Mouse (Mus musculus): ENCODE data around the gene Sit1. TPM values are rescaled to one million over a fixed set of nuclear protein-coding genes. Genes with fewer than 3 reads are reported as not detected.

The Sit1 gene
- polyA plus RNA-seq, 1 experiment from 2014 or later, result not detected

GRCm38 (mm10) chr4:43454041-43454836 is 29.3 kb downstream of the Sit1 start, which contains the start of gene Cd72:
Gene Cd72, minus strand, starts transcription at chr4:43454628.
- Histone ChIP-seq H3K36me3 (replicated peaks) (no peaks in the 10 kb centered on the region), H3K4me3 (peak within 1 kb of the TSS; percentile 5; the same call in 1 of the 2 replicates), H3K9me3 (no peaks in the 10 kb centered on the region), H3K9ac (no peak within 1 kb of the TSS), H3K27ac (no peak within 1 kb of the TSS), H3K4me2 (peak within 1 kb of the TSS; percentile 33), H3K27me3 (replicated peaks) (peaks cover 21% of the 10 kb centered on the region), H3K4me1 (peaks cover 10% of the 10 kb centered on the region)
- WGBS, result 34% methylated on average over 20 of the region's 20 CpGs
- 0 out of 2 replicates have a peak, but pooled peaks have one; percentile 24 for ATAC-seq (replicated peaks)

GRCm38 (mm10) chr4:43453413-43453812 is 30.1 kb downstream of the Sit1 start:
- Histone ChIP-seq H3K36me3 (replicated peaks) (no peaks in the 10 kb centered on the region), H3K4me3 (peak overlapping the region; percentile 5; the same call in 1 of the 2 replicates), H3K27me3 (replicated peaks) (peaks cover 21% of the 10 kb centered on the region), H3K4me2 (peak overlapping the region; percentile 33), H3K4me1 (peaks cover 10% of the 10 kb centered on the region), H3K9me3 (no peaks in the 10 kb centered on the region), H3K9ac (no peak overlapping the region), H3K27ac (no peak overlapping the region)
- no peak for ATAC-seq (replicated peaks)
- WGBS, result under 1% methylated on average over 17 of the region's 18 CpGs

GRCm38 (mm10) chr4:43452315-43452714 is 31.2 kb downstream of the Sit1 start:
- peaks cover 21% of the 10 kb centered on the region for H3K27me3 ChIP-seq (replicated peaks)
- H3K27ac ChIP-seq, result no peak overlapping the region
- no peak overlapping the region for H3K9ac ChIP-seq
- no peak for ATAC-seq (replicated peaks)
- WGBS, result 60% methylated on average over 11 of the region's 11 CpGs
- peaks cover 10% of the 10 kb centered on the region for H3K4me1 ChIP-seq
- no peaks in the 10 kb centered on the region for H3K9me3 ChIP-seq
- no peak overlapping the region for H3K4me2 ChIP-seq
- H3K36me3 ChIP-seq (replicated peaks), result peaks cover 3% of the 10 kb centered on the region
- no peak overlapping the region for H3K4me3 ChIP-seq

GRCm38 (mm10) chr4:43448554-43448953 is 35.0 kb downstream of the Sit1 start:
- H3K27ac ChIP-seq, result no peak overlapping the region
- H3K36me3 ChIP-seq (replicated peaks), result peaks cover 23% of the 10 kb centered on the region
- ATAC-seq (replicated peaks), result no peak
- no peak overlapping the region for H3K9ac ChIP-seq
- 87% methylated on average over 3 of the region's 3 CpGs for WGBS
- no peak overlapping the region for H3K4me3 ChIP-seq
- H3K4me1 ChIP-seq, result peaks cover 16% of the 10 kb centered on the region
- no peaks in the 10 kb centered on the region for H3K9me3 ChIP-seq
- H3K4me2 ChIP-seq, result no peak overlapping the region
- peaks cover 10% of the 10 kb centered on the region; the same call in 1 of the 2 replicates for H3K27me3 ChIP-seq (replicated peaks)

GRCm38 (mm10) chr4:43447251-43447650 is 36.3 kb downstream of the Sit1 start:
- 89% methylated on average over 13 of the region's 13 CpGs for WGBS
- H3K4me1 ChIP-seq, result peaks cover 12% of the 10 kb centered on the region
- no peaks in the 10 kb centered on the region for H3K9me3 ChIP-seq
- 0 out of 2 replicates have a peak, but pooled peaks cover 2% of the 10 kb centered on the region for H3K27me3 ChIP-seq (replicated peaks)
- peaks cover 23% of the 10 kb centered on the region for H3K36me3 ChIP-seq (replicated peaks)
- no peak overlapping the region for H3K27ac ChIP-seq
- no peak overlapping the region for H3K9ac ChIP-seq
- no peak overlapping the region for H3K4me3 ChIP-seq
- no peak overlapping the region for H3K4me2 ChIP-seq
- ATAC-seq (replicated peaks), result no peak

GRCm38 (mm10) chr4:43443511-43443910 is 40.0 kb downstream of the Sit1 start:
- Histone ChIP-seq H3K4me3 (peak overlapping the region; percentile 73), H3K27ac (peak overlapping the region; percentile 96), H3K4me1 (peaks cover 17% of the 10 kb centered on the region), H3K9me3 (no peaks in the 10 kb centered on the region), H3K9ac (peak overlapping the region; percentile 99), H3K4me2 (peak overlapping the region; percentile 75), H3K27me3 (replicated peaks) (no peaks in the 10 kb centered on the region), H3K36me3 (replicated peaks) (peaks cover 23% of the 10 kb centered on the region)
- WGBS, result under 1% methylated on average over 26 of the region's 28 CpGs
- ATAC-seq (replicated peaks), result no peak

GRCm38 (mm10) chr4:43442456-43443361 is 40.8 kb downstream of the Sit1 start:
- Histone ChIP-seq H3K36me3 (replicated peaks) (peaks cover 23% of the 10 kb centered on the region), H3K4me2 (peak overlapping the region; percentile 75), H3K9ac (peak overlapping the region; percentile 99), H3K9me3 (no peaks in the 10 kb centered on the region), H3K4me1 (peaks cover 17% of the 10 kb centered on the region), H3K27ac (peak overlapping the region; percentile 96), H3K27me3 (replicated peaks) (no peaks in the 10 kb centered on the region), H3K4me3 (peak overlapping the region; percentile 73)
- ATAC-seq (replicated peaks), result peak; percentile 80
- WGBS, result under 1% methylated on average over 82 of the region's 88 CpGs

- no peaks in the 10 kb centered on the region for H3K27me3 ChIP-seq (replicated peaks)
- H3K4me1 ChIP-seq, result peaks cover 17% of the 10 kb centered on the region
- H3K27ac ChIP-seq, result peak overlapping the region; percentile 96
- peaks cover 17% of the 10 kb centered on the region for H3K36me3 ChIP-seq (replicated peaks)
- H3K9me3 ChIP-seq, result no peaks in the 10 kb centered on the region
- under 1% methylated on average over 33 of the region's 33 CpGs for WGBS
- peak overlapping the region; percentile 73 for H3K4me3 ChIP-seq
- ATAC-seq (replicated peaks), result peak; percentile 96
- H3K4me2 ChIP-seq, result peak overlapping the region; percentile 75
- peak overlapping the region; percentile 99 for H3K9ac ChIP-seq
These were observed 41.5 kb downstream of the Sit1 start for GRCm38 (mm10) chr4:43442044-43442443.

- Histone ChIP-seq H3K4me3 (peak within 1 kb of the TSS; percentile 73), H3K27me3 (replicated peaks) (no peaks in the 10 kb centered on the region), H3K36me3 (replicated peaks) (peaks cover 13% of the 10 kb centered on the region), H3K27ac (peak within 1 kb of the TSS; percentile 96), H3K9me3 (no peaks in the 10 kb centered on the region), H3K4me1 (peaks cover 17% of the 10 kb centered on the region), H3K4me2 (peak within 1 kb of the TSS; percentile 75), H3K9ac (peak within 1 kb of the TSS; percentile 99)
- peak; percentile 14 for ATAC-seq (replicated peaks)
- WGBS, result 23% methylated on average over 4 of the region's 4 CpGs
These were observed 41.9 kb downstream of the Sit1 start, which contains the start of gene Tesk1 for GRCm38 (mm10) chr4:43441639-43442038. Gene Tesk1, plus strand, starts transcription at chr4:43441939.

GRCm38 (mm10) chr4:43432832-43433231 is 50.7 kb downstream of the Sit1 start:
- ATAC-seq (replicated peaks), result no peak

More at GRCm38 (mm10) chr4:43432832-43433231, 50.7 kb downstream of the Sit1 start:
- peaks cover 11% of the 10 kb centered on the region for H3K4me1 ChIP-seq
- H3K4me2 ChIP-seq, result no peak overlapping the region
- H3K27ac ChIP-seq, result no peak overlapping the region
- no peaks in the 10 kb centered on the region for H3K9me3 ChIP-seq
- H3K4me3 ChIP-seq, result no peak overlapping the region
- no peak overlapping the region for H3K9ac ChIP-seq
- no peaks in the 10 kb centered on the region for H3K27me3 ChIP-seq (replicated peaks)
- no peaks in the 10 kb centered on the region for H3K36me3 ChIP-seq (replicated peaks)
- 88% methylated on average over 1 of the region's 1 CpGs for WGBS
